Mouse (Mus musculus) brain, adult 10 weeks (tissue): ENCODE results near the gene Olfr815. TPM values are rescaled to one million over a fixed set of nuclear protein-coding genes. Genes with fewer than 3 reads are reported as not detected.

ENCODE experiments used
- polyA plus RNA-seq: library from polyadenylated mRNA; stranded (reverse); fragments of 350-450 nt; fragmentation: Illumina TruSeq; extraction: RNeasy Lipid Tissue Mini Kit (QIAGEN cat#74804); gene quantifications from one replicate; pipeline ENCODE4 v1.2.3, GENCODE M21; 2015; ENCODE audit warnings: low read depth, low replicate concordance

Olfr815 gene
- polyA plus RNA-seq = not detected

DNA sequence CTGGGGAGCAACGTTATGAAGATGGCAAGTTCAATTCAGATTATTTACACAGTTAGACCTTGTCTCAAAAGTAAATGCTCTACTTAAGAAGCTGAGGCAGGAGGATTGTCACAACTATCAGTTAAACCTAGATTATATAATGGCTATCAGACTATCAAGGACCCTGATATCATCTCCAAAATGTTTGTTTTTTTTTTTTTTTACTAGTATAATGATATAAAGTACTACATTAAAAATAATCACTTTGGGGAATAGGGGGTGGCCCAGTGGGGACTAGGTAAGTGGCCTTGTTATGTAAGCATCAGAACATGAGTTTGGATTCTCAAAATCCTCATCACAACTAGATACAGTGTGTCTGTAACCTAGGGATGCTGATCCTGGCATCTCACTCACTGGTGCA, at the start of gene Olfr815:
Gene Olfr815 (minus strand): TSS at position 101 of the 400 bp plus-strand sequence.

DNA sequence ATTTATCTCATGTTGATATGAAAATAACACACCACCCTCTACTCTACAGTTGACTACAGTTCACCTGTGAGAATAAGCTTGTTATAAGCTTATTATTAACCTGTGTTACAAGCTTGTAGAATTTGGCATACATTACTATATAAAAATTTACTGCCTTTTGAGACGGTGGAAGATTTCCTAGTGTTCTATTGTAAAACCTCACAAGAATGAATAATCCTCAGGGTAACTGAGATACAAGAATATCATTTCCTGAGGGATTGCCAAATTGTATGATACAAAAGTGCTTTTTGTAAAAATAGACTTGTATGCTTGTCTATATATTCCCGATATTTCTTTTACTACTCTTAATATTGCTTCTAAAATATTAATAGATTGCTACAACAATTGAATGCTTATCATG, 43.3 kb upstream of the Olfr815 start, which contains the start of gene Olfr818:
Gene Olfr818 (minus strand): TSS at position 101 of the 400 bp plus-strand sequence.

DNA sequence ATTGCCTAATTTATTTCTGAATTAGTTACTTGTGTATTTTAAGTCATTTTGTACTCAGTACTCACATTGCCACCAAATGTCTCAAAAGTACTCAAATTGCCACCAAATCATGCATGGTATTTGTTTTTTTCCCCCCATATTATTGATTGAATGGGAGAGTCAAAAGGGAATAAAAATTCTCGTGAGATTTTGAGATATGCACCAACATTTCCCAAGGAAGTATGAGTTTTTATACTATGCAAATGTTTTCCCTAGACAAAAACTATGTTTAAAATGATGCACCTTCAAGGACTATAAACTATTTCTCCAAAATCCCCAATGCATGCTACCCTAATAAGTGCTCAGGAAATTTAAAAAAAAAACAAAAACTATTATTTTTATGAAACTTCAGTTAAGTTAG, 9.8 kb upstream of the Olfr815 start, which contains the start of gene Olfr816:
Gene Olfr816 (minus strand): TSS at position 101 of the 400 bp plus-strand sequence.

DNA sequence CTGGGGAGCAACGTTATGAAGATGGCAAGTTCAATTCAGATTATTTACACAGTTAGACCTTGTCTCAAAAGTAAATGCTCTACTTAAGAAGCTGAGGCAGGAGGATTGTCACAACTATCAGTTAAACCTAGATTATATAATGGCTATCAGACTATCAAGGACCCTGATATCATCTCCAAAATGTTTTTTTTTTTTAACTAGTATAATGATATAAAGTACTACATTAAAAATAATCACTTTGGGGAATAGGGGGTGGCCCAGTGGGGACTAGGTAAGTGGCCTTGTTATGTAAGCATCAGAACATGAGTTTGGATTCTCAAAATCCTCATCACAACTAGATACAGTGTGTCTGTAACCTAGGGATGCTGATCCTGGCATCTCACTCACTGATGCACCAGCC, 25.9 kb downstream of the Olfr815 start, which contains the start of gene Olfr814:
Gene Olfr814 (minus strand): TSS at position 101 of the 400 bp plus-strand sequence.

DNA sequence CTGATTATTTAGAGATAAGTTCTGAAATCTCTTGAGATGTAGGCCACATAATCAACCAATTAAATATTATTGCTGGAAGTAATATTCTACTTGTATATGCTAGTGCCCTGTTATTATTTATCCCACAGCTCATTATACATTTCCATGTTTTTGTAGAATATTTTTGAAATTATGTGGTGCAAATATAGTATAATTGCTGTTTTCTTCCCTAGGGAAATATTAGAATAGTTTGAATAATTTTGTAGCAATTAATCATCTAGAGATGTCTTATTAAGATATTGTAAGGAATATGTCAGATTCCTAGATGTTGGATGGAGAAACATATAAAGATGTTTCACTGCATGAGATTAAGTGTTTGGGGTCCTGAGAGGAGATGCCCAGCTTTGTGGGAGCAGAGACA, 50.6 kb downstream of the Olfr815 start, which contains the start of gene Olfr813:
Gene Olfr813 (plus strand): TSS at position 301 of the 400 bp plus-strand sequence.

Other genes with a start within 250 kb of the Olfr815 start
- not detected for gene Olfr800, start 248.2 kb downstream of the Olfr815 start, polyA plus RNA-seq
- not detected for gene Olfr801, start 232.0 kb downstream of the Olfr815 start, polyA plus RNA-seq
- gene Olfr802, start 217.7 kb downstream of the Olfr815 start, polyA plus RNA-seq = not detected
- gene Olfr803, start 211.6 kb downstream of the Olfr815 start, polyA plus RNA-seq = not detected
- gene Olfr804, start 202.7 kb downstream of the Olfr815 start, polyA plus RNA-seq = not detected
- gene Olfr805, start 176.5 kb downstream of the Olfr815 start, polyA plus RNA-seq = not detected
- not detected for gene Olfr806, start 163.9 kb downstream of the Olfr815 start, polyA plus RNA-seq
- gene Olfr807, start 148.1 kb downstream of the Olfr815 start, polyA plus RNA-seq = not detected
- gene Olfr808, start 140.4 kb downstream of the Olfr815 start, polyA plus RNA-seq = not detected
- gene Olfr809, start 131.2 kb downstream of the Olfr815 start, polyA plus RNA-seq = not detected
- gene Olfr810, start 111.0 kb downstream of the Olfr815 start, polyA plus RNA-seq = not detected
- not detected for gene Olfr811, start 101.5 kb downstream of the Olfr815 start, polyA plus RNA-seq
- gene Olfr812, start 59.8 kb downstream of the Olfr815 start, polyA plus RNA-seq = not detected
- gene Olfr813, start 50.5 kb downstream of the Olfr815 start, polyA plus RNA-seq = not detected
- gene Olfr814, start 26.0 kb downstream of the Olfr815 start, polyA plus RNA-seq = not detected
- not detected for gene Olfr816, start 9.7 kb upstream of the Olfr815 start, polyA plus RNA-seq
- gene Olfr818, start 43.2 kb upstream of the Olfr815 start, polyA plus RNA-seq = not detected
- not detected for gene Olfr819, start 61.4 kb upstream of the Olfr815 start, polyA plus RNA-seq
- gene Olfr247, start 70.3 kb upstream of the Olfr815 start, polyA plus RNA-seq = not detected
- gene Gm10310, start 79.2 kb upstream of the Olfr815 start, polyA plus RNA-seq = not detected
- not detected for gene Olfr820, start 106.8 kb upstream of the Olfr815 start, polyA plus RNA-seq
- not detected for gene Olfr821, start 124.5 kb upstream of the Olfr815 start, polyA plus RNA-seq
- gene Olfr822, start 165.3 kb upstream of the Olfr815 start, polyA plus RNA-seq = not detected
- not detected for gene Olfr823, start 209.5 kb upstream of the Olfr815 start, polyA plus RNA-seq
- not detected for gene Olfr824, start 224.1 kb upstream of the Olfr815 start, polyA plus RNA-seq